Mouse (Mus musculus) stomach, embryonic 14.5 days (tissue): ENCODE measurements around the gene Rpl34. TPM values are rescaled to one million over a fixed set of nuclear protein-coding genes. Genes with fewer than 3 reads are reported as not detected.

Experiments used
- ATAC-seq: fragments of 200-750 bp; cut with Nextera tagmentation; 2 replicates; pipeline ENCODE4 v1.8.0; 2017; ENCODE audit warnings: low read depth, moderate TSS enrichment; ENCODE audit not compliant: insufficient number of reproducible peaks, insufficient read depth, low FRiP score
- H3K27ac ChIP-seq: fragments of 300-500 bp; sonication (generic); 2 replicates; pipeline ENCODE4 v1.5.1; 2014; ENCODE audit warnings: mild to moderate bottlenecking, low read length, moderate library complexity, mixed read lengths
- H3K27me3 ChIP-seq: fragments of 300-500 bp; sonication (generic); 2 replicates; pipeline ENCODE4 v1.6.1; 2014; ENCODE audit warnings: low read length, control low read depth, mixed read lengths; ENCODE audit not compliant: control insufficient read depth, insufficient read depth
- H3K36me3 ChIP-seq: fragments of 300-500 bp; sonication (generic); 2 replicates; pipeline ENCODE4 v1.6.1; 2014; ENCODE audit warnings: mild to moderate bottlenecking, control low read depth, low read length, moderate library complexity, mixed read lengths; ENCODE audit not compliant: control insufficient read depth, insufficient read depth
- H3K4me1 ChIP-seq: fragments of 300-500 bp; sonication (generic); 2 replicates; pipeline ENCODE4 v1.6.1; 2014; ENCODE audit warnings: low read length, control low read depth, mixed read lengths; ENCODE audit not compliant: control insufficient read depth, insufficient read depth
- H3K4me2 ChIP-seq: fragments of 300-500 bp; sonication (generic); replicated peaks from 2 replicates; pipeline ENCODE4 v1.6.1; 2014; ENCODE audit warnings: low read depth, low read length, control low read depth
- H3K4me3 ChIP-seq: fragments of 300-500 bp; sonication (generic); 2 replicates; pipeline ENCODE4 v1.5.1; 2014; ENCODE audit warnings: low read depth, low read length, control low read depth
- H3K9ac ChIP-seq: fragments of 300-500 bp; sonication (generic); replicated peaks from 2 replicates; pipeline ENCODE4 v1.6.1; 2014; ENCODE audit warnings: low read depth, mild to moderate bottlenecking, control low read depth, low read length, moderate library complexity, mixed read lengths
- H3K9me3 ChIP-seq: fragments of 300-500 bp; sonication (generic); 2 replicates; pipeline ENCODE4 v1.6.1; 2016; ENCODE audit warnings: low read depth, low read length, control low read depth; ENCODE audit not compliant: control insufficient read depth
- WGBS: fragments of 180-500 bp; shearing (Covaris S2); extraction: QIAGEN DNeasy Blood & Tissue Kit; methylation state at CpG from one replicate; pipeline ENCODE4 v1.1.7; 2014; 5-methylcytosine and 5-hydroxymethylcytosine counted together
- polyA plus RNA-seq: library from polyadenylated mRNA; unstranded; fragments of >200 nt; fragmentation: Nextera tagmentation; extraction: Ambion mirVana; gene quantifications from 2 replicates; pipeline ENCODE4 v1.2.1, GENCODE M21; 2014

Rpl34 gene
- polyA plus RNA-seq, 1 experiment from 2014 or later, result 1,133 TPM

- 79% methylated on average over 10 of the region's 10 CpGs for WGBS
- no peak for ATAC-seq
- H3K27ac ChIP-seq, result no peak overlapping the region
These were observed 16.7 kb upstream of the Rpl34 start for GRCm38 (mm10) chr3:130746673-130747619.

GRCm38 (mm10) chr3:130737652-130738361 lies 7.6 kb upstream of the Rpl34 start:
- no peak overlapping the region for H3K4me3 ChIP-seq
- no peak for ATAC-seq
- WGBS, result 34% methylated on average over 21 of the region's 21 CpGs

More at GRCm38 (mm10) chr3:130746673-130747619, 16.7 kb upstream of the Rpl34 start:
- no peaks in the 10 kb centered on the region for H3K27me3 ChIP-seq
- H3K4me3 ChIP-seq, result no peak overlapping the region
- no peaks in the 10 kb centered on the region for H3K36me3 ChIP-seq
- H3K9ac ChIP-seq, result no peak overlapping the region
- no peaks in the 10 kb centered on the region for H3K4me1 ChIP-seq
- H3K4me2 ChIP-seq, result no peak overlapping the region
- H3K9me3 ChIP-seq, result peaks cover 3% of the 10 kb centered on the region; the same call in 1 of the 2 replicates

GRCm38 (mm10) chr3:130736758-130737157 lies 6.6 kb upstream of the Rpl34 start:
- no peaks in the 10 kb centered on the region for H3K4me1 ChIP-seq
- no peak overlapping the region for H3K4me3 ChIP-seq
- H3K36me3 ChIP-seq, result no peaks in the 10 kb centered on the region
- no peak overlapping the region for H3K4me2 ChIP-seq
- no peaks in the 10 kb centered on the region for H3K9me3 ChIP-seq
- 53% methylated on average over 4 of the region's 4 CpGs for WGBS
- no peaks in the 10 kb centered on the region for H3K27me3 ChIP-seq
- H3K9ac ChIP-seq, result no peak overlapping the region
- H3K27ac ChIP-seq, result no peak overlapping the region
- ATAC-seq, result no peak

More at GRCm38 (mm10) chr3:130737652-130738361, 7.6 kb upstream of the Rpl34 start:
- Histone ChIP-seq H3K4me2 (no peak overlapping the region), H3K27ac (no peak overlapping the region), H3K27me3 (no peaks in the 10 kb centered on the region), H3K36me3 (no peaks in the 10 kb centered on the region), H3K9me3 (no peaks in the 10 kb centered on the region), H3K9ac (no peak overlapping the region), H3K4me1 (no peaks in the 10 kb centered on the region)

GRCm38 (mm10) chr3:130729472-130730188 lies 568 bp downstream of the Rpl34 start:
- H3K36me3 ChIP-seq, result peaks cover 36% of the 10 kb centered on the region
- ATAC-seq, result peak; percentile 60; the same call in 1 of the 2 replicates
- peak overlapping the region; percentile 95 for H3K9ac ChIP-seq
- peaks cover 7% of the 10 kb centered on the region; the same call in 1 of the 2 replicates for H3K4me1 ChIP-seq
- no peaks in the 10 kb centered on the region for H3K27me3 ChIP-seq
- under 1% methylated on average over 58 of the region's 58 CpGs for WGBS
- H3K27ac ChIP-seq, result peak overlapping the region; percentile 86
- H3K9me3 ChIP-seq, result no peaks in the 10 kb centered on the region
- peak overlapping the region; percentile 80 for H3K4me2 ChIP-seq
- peak overlapping the region; percentile 98 for H3K4me3 ChIP-seq

GRCm38 (mm10) chr3:130727676-130728075 lies 2.5 kb downstream of the Rpl34 start:
- H3K4me3 ChIP-seq, result no peak overlapping the region
- no peak for ATAC-seq
- H3K36me3 ChIP-seq, result peaks cover 36% of the 10 kb centered on the region
- no peaks in the 10 kb centered on the region for H3K27me3 ChIP-seq
- peaks cover 7% of the 10 kb centered on the region; the same call in 1 of the 2 replicates for H3K4me1 ChIP-seq
- no peak overlapping the region for H3K27ac ChIP-seq
- 84% methylated on average over 4 of the region's 4 CpGs for WGBS
- no peak overlapping the region for H3K4me2 ChIP-seq
- 0 out of 2 replicates have a peak overlapping the region, but pooled peaks have one; percentile 18 for H3K9ac ChIP-seq
- H3K9me3 ChIP-seq, result no peaks in the 10 kb centered on the region

GRCm38 (mm10) chr3:130727036-130727435 lies 3.2 kb downstream of the Rpl34 start:
- Histone ChIP-seq H3K4me2 (no peak overlapping the region), H3K4me1 (peaks cover 7% of the 10 kb centered on the region; the same call in 1 of the 2 replicates), H3K27ac (no peak overlapping the region), H3K9ac (no peak overlapping the region), H3K27me3 (no peaks in the 10 kb centered on the region), H3K36me3 (peaks cover 36% of the 10 kb centered on the region), H3K9me3 (no peaks in the 10 kb centered on the region), H3K4me3 (no peak overlapping the region)
- ATAC-seq, result no peak
- WGBS, result 86% methylated on average over 1 of the region's 1 CpGs

GRCm38 (mm10) chr3:130725718-130726117 lies 4.5 kb downstream of the Rpl34 start:
- WGBS, result 74% methylated on average over 2 of the region's 2 CpGs
- H3K4me1 ChIP-seq, result peaks cover 7% of the 10 kb centered on the region; the same call in 1 of the 2 replicates

More at GRCm38 (mm10) chr3:130725718-130726117, 4.5 kb downstream of the Rpl34 start:
- Histone ChIP-seq H3K9me3 (no peaks in the 10 kb centered on the region), H3K36me3 (peaks cover 36% of the 10 kb centered on the region), H3K27ac (no peak overlapping the region), H3K9ac (no peak overlapping the region), H3K4me2 (no peak overlapping the region), H3K4me3 (no peak overlapping the region), H3K27me3 (no peaks in the 10 kb centered on the region)
- no peak for ATAC-seq
